Mouse (Mus musculus) embryonic stem cell, embryonic (primary cell): ENCODE results near the gene Fiz1.

Source experiments
- CTCF ChIA-PET, 4 experiments: fragments of 300-600 bp in 2 of 4; fragments of 350-600 bp in 2 of 4; sonication (Branson Sonifier 250); formaldehyde crosslinking; loops; one replicate each; lab custom pipeline; 2022; ENCODE audit warnings: inconsistent platforms in 2 of 4; lab: Charles Lee
- POLR2A ChIA-PET, 4 experiments: fragments of 300-600 bp in 2 of 4; fragments of 350-600 bp in 2 of 4; sonication (Branson Sonifier 250); formaldehyde crosslinking; loops; one replicate each; lab custom pipeline; 2022; ENCODE audit warnings: antibody characterized with exemption in 4 of 4, inconsistent platforms in 1 of 4; lab: Charles Lee

Fiz1 gene

GRCm38 (mm10) chr7:5029543-5029942 lies 15.0 kb upstream of the Fiz1 start:
- CTCF ChIA-PET = interaction anchor here in 2 of 4 experiments (0.6 to 1.8 kb wide), 2 partner anchors 18 to 48 kb away, joined by 4 to 5 read pairs; no protein-coding TSS in a partner anchor
- POLR2A ChIA-PET = interaction anchor here in 3 of 4 experiments (0.5 to 14.4 kb wide), 16 partner anchors 8 to 337 kb away, joined by 3 to 280 read pairs (median 9); partner anchors contain the start of genes Fiz1 (in 3 of the 3), Gm44973 (in 3 of the 3), Zfp524 (in 3 of the 3) and Ccdc106 (in 2 of the 3)

GRCm38 (mm10) chr7:5021197-5021596 lies 6.7 kb upstream of the Fiz1 start:
- POLR2A ChIA-PET = interaction anchor here in 3 of 4 experiments (0.6 to 16.6 kb wide), 23 partner anchors 6 to 576 kb away, joined by 3 to 280 read pairs (median 6); partner anchors contain the start of genes U2af2 (in 2 of the 3), Zfp784 (in 2 of the 3), 4632433K11Rik (in 1 of the 3) and Ccdc106 (in 1 of the 3)
- CTCF ChIA-PET = interaction anchor here in 1 of 4 experiments (0.6 to 3.1 kb wide), 2 partner anchors 11 to 40 kb away, joined by 4 to 12 read pairs; no protein-coding TSS in a partner anchor

GRCm38 (mm10) chr7:5020685-5021084 lies 6.2 kb upstream of the Fiz1 start:
- POLR2A ChIA-PET = interaction anchor here in 3 of 4 experiments (0.6 to 16.6 kb wide), 28 partner anchors 5 to 575 kb away, joined by 3 to 280 read pairs (median 6); partner anchors contain the start of genes U2af2 (in 2 of the 3), Ube2s (in 2 of the 3), Zfp784 (in 2 of the 3) and 4632433K11Rik (in 1 of the 3)
- CTCF ChIA-PET = interaction anchor here in 1 of 4 experiments (3.1 kb wide), 1 partner anchor 40 kb away, joined by 12 read pairs; no protein-coding TSS in a partner anchor

GRCm38 (mm10) chr7:5020000-5020681 lies 5.6 kb upstream of the Fiz1 start, which contains the start of the genes Zfp865 and Ccdc106:
Zfp865 (plus strand) TSS chr7:5020376.
Ccdc106 (plus strand) TSS chr7:5020553.
- ChIA-PET CTCF (interaction anchor here in 1 of 4 experiments (0.7 to 3.1 kb wide), 3 partner anchors 10 to 56 kb away, joined by 3 to 12 read pairs (median 3); partner anchors contain the start of gene Sbk2), POLR2A (interaction anchor here (0.6 to 16.6 kb wide), 41 partner anchors 8 to 1195 kb away, joined by 3 to 280 read pairs (median 5); partner anchors contain the start of genes Ube2s (in 3 of the 4), Zfp580 (in 3 of the 4), U2af2 (in 2 of the 4) and Zfp784 (in 2 of the 4))

DNA sequence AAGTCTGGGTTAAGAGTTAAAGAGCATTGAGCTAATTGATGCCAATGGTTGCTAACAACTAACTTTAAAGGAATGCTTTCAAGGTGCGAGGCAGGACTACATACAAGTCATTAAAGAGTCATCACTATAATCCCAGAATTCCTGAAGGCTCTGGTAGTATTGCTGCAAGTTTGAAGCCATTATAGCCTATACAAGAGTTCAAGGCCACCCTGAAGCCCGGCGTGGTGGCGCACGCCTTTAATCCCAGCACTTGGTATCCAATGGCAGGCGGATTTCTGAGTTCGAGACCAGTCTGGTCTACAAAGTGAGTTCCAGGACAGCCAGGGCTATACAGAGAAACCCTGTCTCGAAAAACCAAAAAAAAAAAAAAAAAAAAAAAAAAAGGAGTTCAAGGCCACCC lies 5.1 kb upstream of the Fiz1 start:
- CTCF ChIA-PET = interaction anchor here in 1 of 4 experiments (0.7 to 3.1 kb wide), 3 partner anchors 9 to 56 kb away, joined by 3 to 12 read pairs (median 3); partner anchors contain the start of gene Sbk2

DNA sequence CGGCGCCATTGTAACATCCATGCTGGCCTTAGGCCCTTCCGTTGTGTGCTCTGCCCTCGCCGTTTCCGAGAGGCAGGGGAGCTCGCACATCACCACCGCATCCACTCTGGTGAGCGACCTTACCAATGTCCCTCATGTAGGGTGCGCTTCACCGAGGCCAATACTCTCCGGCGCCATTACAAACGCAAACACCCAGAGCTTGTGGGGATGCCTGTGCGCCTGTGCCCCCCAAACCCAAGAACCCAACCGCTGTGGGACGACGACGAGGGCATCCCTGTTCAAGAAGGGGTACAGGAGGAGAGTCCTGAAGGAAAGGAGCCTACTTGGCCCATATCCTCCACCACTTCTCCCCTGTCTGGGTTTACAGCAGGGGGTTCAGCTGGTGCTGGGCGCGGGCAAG lies 3.4 kb upstream of the Fiz1 start:
- ChIA-PET POLR2A (interaction anchor here in 3 of 4 experiments (0.7 to 16.6 kb wide), 18 partner anchors 9 to 1241 kb away, joined by 3 to 280 read pairs (median 56); partner anchors contain the start of genes U2af2 (in 2 of the 3), Zfp784 (in 2 of the 3), 4632433K11Rik (in 1 of the 3) and Ppp1r12c (in 1 of the 3)), CTCF (interaction anchor here in 1 of 4 experiments (0.6 to 1.5 kb wide), 6 partner anchors 17 to 301 kb away, joined by 3 to 4 read pairs (median 4); partner anchors contain the start of gene U2af2)

More for the DNA sequence above, 5.1 kb upstream of the Fiz1 start:
- POLR2A ChIA-PET = interaction anchor here (0.6 to 16.6 kb wide), 38 partner anchors 8 to 1221 kb away, joined by 3 to 280 read pairs (median 5); partner anchors contain the start of genes Ube2s (in 3 of the 4), Zfp580 (in 3 of the 4), U2af2 (in 2 of the 4) and Zfp784 (in 2 of the 4)

DNA sequence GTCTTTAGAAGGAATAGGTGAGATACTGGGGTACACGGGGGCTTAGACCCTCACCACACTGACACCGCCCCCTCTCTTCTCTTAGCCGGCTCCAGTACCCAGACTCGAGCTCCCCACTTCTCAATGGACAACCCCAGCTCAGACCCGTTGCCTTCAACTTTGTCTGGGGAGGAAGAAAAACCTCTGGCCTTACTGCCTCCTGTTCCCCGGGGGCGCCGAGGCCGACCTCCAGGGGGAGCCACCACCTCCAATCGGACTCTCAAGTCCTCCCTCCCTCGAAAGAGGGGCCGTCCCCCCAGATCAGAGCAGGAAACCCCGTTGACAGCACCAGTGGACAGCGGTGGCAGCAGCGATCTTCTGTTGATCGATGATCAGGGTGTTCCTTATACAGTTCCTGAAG lies 2.9 kb upstream of the Fiz1 start:
- POLR2A ChIA-PET = interaction anchor here in 3 of 4 experiments (0.7 to 16.6 kb wide), 18 partner anchors 8 to 1241 kb away, joined by 3 to 280 read pairs (median 52); partner anchors contain the start of genes U2af2 (in 2 of the 3), 4632433K11Rik (in 1 of the 3), Cox6b2 (in 1 of the 3) and Sbk2 (in 1 of the 3)
- CTCF ChIA-PET = interaction anchor here in 1 of 4 experiments (1.0 to 1.5 kb wide), 5 partner anchors 17 to 44 kb away, joined by 3 to 4 read pairs (median 4); partner anchors contain the start of gene U2af2

DNA sequence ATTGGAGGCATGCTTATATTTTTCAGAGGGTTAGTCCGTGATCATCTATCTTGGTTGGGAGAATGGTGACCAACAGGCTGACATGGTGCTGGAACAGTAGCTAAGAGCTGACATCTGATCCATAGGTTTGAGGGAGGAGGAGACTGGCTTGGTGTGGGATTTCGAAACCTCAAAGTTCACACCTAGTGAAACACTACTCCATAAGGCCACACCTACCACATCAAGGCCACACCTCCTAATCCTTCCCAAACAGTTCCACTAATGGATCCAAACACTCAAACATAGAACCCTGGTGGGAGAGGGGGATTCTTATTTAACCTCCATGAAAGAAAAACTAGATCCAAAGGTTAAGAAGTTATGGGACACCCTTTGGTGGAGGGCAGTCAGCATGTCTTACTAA lies 2.4 kb upstream of the Fiz1 start:
- ChIA-PET CTCF (interaction anchor here in 1 of 4 experiments (1.4 to 2.1 kb wide), 5 partner anchors 14 to 45 kb away, joined by 4 to 6 read pairs (median 4); partner anchors contain the start of gene U2af2), POLR2A (interaction anchor here in 3 of 4 experiments (0.7 to 16.6 kb wide), 25 partner anchors 11 to 332 kb away, joined by 3 to 280 read pairs (median 13); partner anchors contain the start of genes U2af2 (in 3 of the 3), Zfp784 (in 2 of the 3), 4632433K11Rik (in 1 of the 3) and Cox6b2 (in 1 of the 3))

GRCm38 (mm10) chr7:5016057-5016456 lies 1.6 kb upstream of the Fiz1 start:
- POLR2A ChIA-PET = interaction anchor here in 3 of 4 experiments (0.6 to 16.6 kb wide), 47 partner anchors 11 to 1725 kb away, joined by 3 to 280 read pairs (median 13); partner anchors contain the start of genes U2af2 (in 3 of the 3), Ube2s (in 3 of the 3), Zfp580 (in 3 of the 3) and Hspbp1 (in 2 of the 3)

GRCm38 (mm10) chr7:5015118-5016001 lies 863 bp upstream of the Fiz1 start, which contains the start of gene Gm44973:
Gm44973 (plus strand) TSS chr7:5015496.
- ChIA-PET POLR2A (interaction anchor here (0.6 to 16.6 kb wide), 119 partner anchors 7 to 1821 kb away, joined by 3 to 280 read pairs (median 6); partner anchors contain the start of genes U2af2 (in 4 of the 4), Zfp580 (in 4 of the 4), Hspbp1 (in 3 of the 4) and Rpl28 (in 3 of the 4)), CTCF (interaction anchor here (0.5 to 3.7 kb wide), 18 partner anchors 7 to 1712 kb away, joined by 3 to 24 read pairs (median 4); partner anchors contain the start of genes Rasl2-9 (in 1 of the 4), Sbk2 (in 1 of the 4) and Zfp784 (in 1 of the 4))

More at GRCm38 (mm10) chr7:5016057-5016456, 1.6 kb upstream of the Fiz1 start:
- CTCF ChIA-PET = interaction anchor here in 1 of 4 experiments (1.4 to 3.7 kb wide), 3 partner anchors 15 to 45 kb away, joined by 4 to 24 read pairs (median 6); no protein-coding TSS in a partner anchor

DNA sequence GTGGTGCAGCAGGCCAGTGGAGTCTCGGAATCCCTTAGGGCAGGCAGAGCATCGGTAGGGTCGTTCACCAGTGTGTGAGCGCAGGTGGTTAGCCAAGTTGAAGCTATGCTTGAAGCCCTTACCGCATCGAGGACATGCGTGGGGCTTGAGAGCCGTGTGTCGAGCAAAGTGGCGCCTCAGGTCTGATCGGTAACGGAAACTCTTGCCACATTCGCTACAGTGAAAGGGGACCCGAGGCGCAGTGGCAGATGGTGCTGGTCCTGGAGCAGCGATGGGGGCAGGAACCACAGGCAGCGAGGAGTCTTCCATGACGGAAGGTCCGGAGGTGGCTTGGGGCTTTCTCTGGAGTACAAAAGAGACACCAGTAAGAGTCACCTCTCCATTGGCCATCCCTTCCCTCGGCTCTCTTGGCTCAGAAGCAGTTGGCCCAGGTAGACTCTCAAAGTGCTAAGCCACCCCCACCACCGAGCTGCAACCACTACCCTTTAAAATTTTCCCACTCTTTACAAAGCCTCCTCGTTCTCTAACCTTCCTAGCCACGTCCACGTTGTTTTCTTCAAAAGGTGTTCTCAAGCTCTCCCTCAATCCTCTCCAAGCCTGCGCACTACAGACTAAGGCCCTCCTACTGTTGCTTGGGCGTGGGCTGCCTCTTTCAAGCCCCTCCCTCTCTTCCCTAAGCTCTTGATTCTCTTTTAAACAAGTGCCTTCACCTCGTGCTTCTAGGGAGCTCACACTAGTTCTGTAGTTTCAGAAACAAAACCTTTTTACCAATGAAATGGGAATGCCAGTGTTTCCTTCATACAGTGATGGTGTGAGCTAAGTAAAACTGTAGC lies 1.6 kb downstream of the Fiz1 start:
- ChIA-PET CTCF (interaction anchor here in 3 of 4 experiments (0.5 to 3.7 kb wide), 9 partner anchors 13 to 389 kb away, joined by 3 to 24 read pairs (median 3); partner anchors contain the start of gene Sbk2 (in 1 of the 3)), POLR2A (interaction anchor here in 3 of 4 experiments (0.5 to 16.6 kb wide), 83 partner anchors 8 to 1779 kb away, joined by 3 to 280 read pairs (median 7); partner anchors contain the start of genes Sbk2 (in 3 of the 3), U2af2 (in 3 of the 3), Ube2s (in 3 of the 3) and 4632433K11Rik (in 2 of the 3))

DNA sequence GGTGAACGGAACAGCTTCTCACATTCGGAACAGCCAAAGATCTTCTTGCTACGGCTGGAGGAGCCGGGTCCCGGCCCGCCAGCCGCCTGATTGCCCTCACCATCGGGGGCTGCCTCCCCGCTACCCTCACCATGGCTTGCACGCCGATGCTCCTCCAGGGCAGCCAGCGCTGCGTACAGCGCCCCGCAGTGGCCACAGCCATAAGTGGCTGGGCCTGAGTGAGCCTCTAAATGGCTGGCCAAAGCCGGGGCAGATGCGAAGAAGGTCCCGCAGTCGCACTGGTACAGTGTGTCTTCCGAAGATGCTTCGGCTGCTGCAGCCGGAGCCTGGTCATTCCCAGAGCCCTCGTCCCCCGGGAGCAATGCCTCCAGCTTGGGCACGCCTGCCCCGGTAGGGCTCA lies 6.3 kb downstream of the Fiz1 start:
- ChIA-PET POLR2A (interaction anchor here (0.7 to 16.6 kb wide), 18 partner anchors 10 to 255 kb away, joined by 3 to 280 read pairs (median 6); partner anchors contain the start of genes Rpl28 (in 2 of the 4), U2af2 (in 2 of the 4), Zfp579 (in 2 of the 4) and 4632433K11Rik (in 1 of the 4)), CTCF (interaction anchor here in 3 of 4 experiments (0.6 to 3.8 kb wide), 12 partner anchors 8 to 484 kb away, joined by 3 to 22 read pairs (median 4); partner anchors contain the start of genes Sbk2 (in 1 of the 3), Tnni3 (in 1 of the 3) and Zfp580 (in 1 of the 3))

DNA sequence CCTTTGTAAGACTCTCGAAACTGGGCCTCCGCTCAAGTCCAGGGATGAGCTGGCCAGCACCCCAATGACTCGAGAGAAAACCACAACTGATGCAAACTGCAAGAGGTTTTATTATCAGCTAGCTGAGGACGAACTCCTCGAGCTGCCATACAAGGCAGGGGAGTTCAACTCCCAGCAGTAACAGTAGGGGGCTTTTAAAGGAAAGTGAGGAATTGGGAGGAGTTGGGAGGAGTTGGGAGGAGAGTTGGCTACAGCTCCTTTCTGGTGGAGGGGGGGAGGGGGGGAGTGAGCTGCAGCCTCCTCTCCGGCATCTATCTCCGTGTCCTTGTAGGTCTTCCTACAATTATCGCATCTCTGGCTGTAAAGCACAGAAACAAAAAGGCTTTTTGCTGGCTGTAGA lies 11.6 kb downstream of the Fiz1 start:
- ChIA-PET CTCF (interaction anchor here in 2 of 4 experiments (0.6 to 1.1 kb wide), 2 partner anchors 27 to 39 kb away, joined by 3 read pairs; partner anchors contain the start of gene Sbk2 (in 1 of the 2)), POLR2A (interaction anchor here in 2 of 4 experiments (0.6 to 5.2 kb wide), 9 partner anchors 11 to 525 kb away, joined by 3 to 83 read pairs (median 4); partner anchors contain the start of genes Ccdc106 (in 2 of the 2), Fiz1 (in 2 of the 2), Gm44973 (in 2 of the 2) and Zfp524 (in 2 of the 2))

DNA sequence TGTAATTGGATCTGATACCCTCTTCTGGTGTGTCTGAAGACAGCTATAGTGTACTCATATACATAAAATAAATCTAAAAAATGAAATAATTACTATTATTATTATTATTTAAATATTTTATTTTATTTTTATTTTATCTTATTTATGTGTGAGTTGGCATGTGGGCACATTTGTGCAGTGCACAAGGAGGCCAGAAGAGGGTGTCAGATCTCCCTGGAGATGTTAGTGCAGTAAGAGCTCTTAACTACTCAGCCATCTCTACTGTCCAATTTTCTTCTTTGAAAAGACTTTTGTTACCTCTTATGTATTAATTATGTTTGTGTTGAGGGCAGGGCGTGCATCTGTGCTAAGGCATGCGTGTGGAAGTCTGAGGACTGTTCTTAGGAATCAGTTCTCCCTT lies 14.6 kb downstream of the Fiz1 start:
- POLR2A ChIA-PET = interaction anchor here in 3 of 4 experiments (0.9 to 6.5 kb wide), 16 partner anchors 9 to 207 kb away, joined by 3 to 85 read pairs (median 6); partner anchors contain the start of genes Zfp524 (in 3 of the 3), Fiz1 (in 2 of the 3), Gm44973 (in 2 of the 3) and U2af2 (in 2 of the 3)
- CTCF ChIA-PET = interaction anchor here (0.5 to 3.9 kb wide), 19 partner anchors 9 to 61 kb away, joined by 3 to 22 read pairs (median 4); partner anchors contain the start of genes Sbk2 (in 1 of the 4), Zfp524 (in 1 of the 4), Zfp580 (in 1 of the 4) and Zfp784 (in 1 of the 4)
